Mouse (Mus musculus) hindbrain, embryonic 10.5 days (tissue): ENCODE measurements around the gene Olfr704. TPM values are rescaled to one million over a fixed set of nuclear protein-coding genes. Genes with fewer than 3 reads are reported as not detected.
"Not testable (repeated sequence)": the region's sequence is repeated elsewhere in the genome, so short reads cannot be mapped to it uniquely, and the experiment has no call there.

Experiments
- DNase-seq: peaks from one replicate; pipeline ENCODE4 v3.0.0-alpha.2; 2017; ENCODE audit warnings: low spot score
- H3K27ac ChIP-seq: fragments of 300-500 bp; sonication (generic); 2 replicates; pipeline ENCODE4 v1.5.1; 2016; ENCODE audit warnings: mild to moderate bottlenecking, moderate library complexity
- H3K27me3 ChIP-seq: fragments of 300-500 bp; sonication (generic); 2 replicates; pipeline ENCODE4 v1.6.1; 2016; ENCODE audit warnings: mild to moderate bottlenecking; ENCODE audit not compliant: poor library complexity, insufficient read depth, severe bottlenecking
- H3K36me3 ChIP-seq: fragments of 300-500 bp; sonication (generic); 2 replicates; pipeline ENCODE4 v1.6.1; 2016; ENCODE audit warnings: mild to moderate bottlenecking, moderate library complexity
- H3K4me1 ChIP-seq: fragments of 300-500 bp; sonication (generic); replicated peaks from 2 replicates; pipeline ENCODE4 v1.6.1; 2016; ENCODE audit warnings: mild to moderate bottlenecking
- H3K4me3 ChIP-seq: fragments of 300-500 bp; sonication (generic); 2 replicates; pipeline ENCODE4 v1.5.1; 2016; ENCODE audit warnings: mild to moderate bottlenecking, moderate library complexity
- H3K9me3 ChIP-seq: fragments of 300-500 bp; sonication (generic); 2 replicates; pipeline ENCODE4 v1.6.1; 2016; ENCODE audit warnings: mild to moderate bottlenecking, moderate library complexity
- WGBS: fragments of 180-500 bp; shearing (Covaris S2); methylation state at CpG from one replicate; pipeline ENCODE4 v1.1.7; 2016; 5-methylcytosine and 5-hydroxymethylcytosine counted together
- polyA plus RNA-seq: library from polyadenylated mRNA; unstranded; fragments of >200 nt; fragmentation: Nextera tagmentation; extraction: Ambion mirVana; gene quantifications from 2 replicates; pipeline ENCODE4 v1.2.1, GENCODE M21; 2016

The Olfr704 gene
- not detected in 2 replicates for polyA plus RNA-seq

GRCm38 (mm10) chr7:106862885-106863284 is at the start of gene Olfr704:
Gene Olfr704 (plus strand): TSS chr7:106863185.
- Histone ChIP-seq H3K27ac (no peak within 1 kb of the TSS), H3K4me1 (no peaks in the 10 kb centered on the region), H3K9me3 (0 out of 2 replicates have a peak, but pooled peaks cover 2% of the 10 kb centered on the region), H3K4me3 (no peak within 1 kb of the TSS), H3K27me3 (no peaks in the 10 kb centered on the region), H3K36me3 (no peaks in the 10 kb centered on the region)
- DNase-seq, result no peak

GRCm38 (mm10) chr7:106813829-106814228 is 49.2 kb upstream of the Olfr704 start, which contains the start of gene Olfr701:
Gene Olfr701 (plus strand): TSS chr7:106814129.
- Histone ChIP-seq H3K4me3 (no peak within 1 kb of the TSS), H3K27ac (no peak within 1 kb of the TSS), H3K4me1 (no peaks in the 10 kb centered on the region), H3K27me3 (no peaks in the 10 kb centered on the region), H3K9me3 (no peaks in the 10 kb centered on the region), H3K36me3 (no peaks in the 10 kb centered on the region)
- DNase-seq, result no peak
- 79% methylated on average over 2 of the region's 2 CpGs for WGBS

GRCm38 (mm10) chr7:106815775-106816174 is 47.2 kb upstream of the Olfr704 start:
- H3K4me1 ChIP-seq, result no peaks in the 10 kb centered on the region
- no peaks in the 10 kb centered on the region for H3K27me3 ChIP-seq
- no peaks in the 10 kb centered on the region for H3K9me3 ChIP-seq
- no peak overlapping the region for H3K27ac ChIP-seq
- WGBS, result 72% methylated on average over 2 of the region's 2 CpGs
- DNase-seq, result no peak
- H3K36me3 ChIP-seq, result no peaks in the 10 kb centered on the region
- H3K4me3 ChIP-seq, result no peak overlapping the region

GRCm38 (mm10) chr7:106818414-106818813 is 44.6 kb upstream of the Olfr704 start:
- DNase-seq, result no peak
- no peak overlapping the region for H3K27ac ChIP-seq
- no peak overlapping the region for H3K4me3 ChIP-seq
- H3K9me3 ChIP-seq, result no peaks in the 10 kb centered on the region
- no peaks in the 10 kb centered on the region for H3K36me3 ChIP-seq
- H3K27me3 ChIP-seq, result no peaks in the 10 kb centered on the region
- no peaks in the 10 kb centered on the region for H3K4me1 ChIP-seq

GRCm38 (mm10) chr7:106833793-106834192 is 29.2 kb upstream of the Olfr704 start, which contains the start of gene Olfr702:
Gene Olfr702 (minus strand): TSS chr7:106833893.
- Histone ChIP-seq H3K9me3 (no peaks in the 10 kb centered on the region), H3K4me1 (no peaks in the 10 kb centered on the region), H3K27ac (no peak within 1 kb of the TSS), H3K27me3 (no peaks in the 10 kb centered on the region), H3K4me3 (no peak within 1 kb of the TSS), H3K36me3 (no peaks in the 10 kb centered on the region)
- DNase-seq, result no peak

- Histone ChIP-seq H3K4me1 (no peaks in the 10 kb centered on the region), H3K36me3 (no peaks in the 10 kb centered on the region), H3K4me3 (no peak within 1 kb of the TSS), H3K27me3 (no peaks in the 10 kb centered on the region), H3K27ac (no peak within 1 kb of the TSS), H3K9me3 (no peaks in the 10 kb centered on the region)
- DNase-seq, result no peak
- WGBS, result 62% methylated on average over 2 of the region's 2 CpGs
These were observed 19.9 kb upstream of the Olfr704 start, which contains the start of gene Olfr703 for GRCm38 (mm10) chr7:106843060-106843459. Gene Olfr703 (plus strand): TSS chr7:106843360.

- no peaks in the 10 kb centered on the region for H3K9me3 ChIP-seq
- no peak within 1 kb of the TSS for H3K4me3 ChIP-seq
- no peaks in the 10 kb centered on the region for H3K36me3 ChIP-seq
- no peak within 1 kb of the TSS for H3K27ac ChIP-seq
- no peaks in the 10 kb centered on the region for H3K27me3 ChIP-seq
- H3K4me1 ChIP-seq, result no peaks in the 10 kb centered on the region
- no peak for DNase-seq
- WGBS, result 86% methylated on average over 3 of the region's 3 CpGs
These were observed 13.8 kb downstream of the Olfr704 start, which contains the start of gene Olfr705 for GRCm38 (mm10) chr7:106876791-106877190. Gene Olfr705 (minus strand): TSS chr7:106876891.

GRCm38 (mm10) chr7:106888062-106888461 is 25.1 kb downstream of the Olfr704 start, which contains the start of gene Olfr706:
Gene Olfr706 (minus strand): TSS chr7:106888162.
- Histone ChIP-seq H3K27ac (no peak within 1 kb of the TSS), H3K36me3 (no peaks in the 10 kb centered on the region), H3K4me1 (no peaks in the 10 kb centered on the region), H3K27me3 (no peaks in the 10 kb centered on the region), H3K4me3 (no peak within 1 kb of the TSS), H3K9me3 (no peaks in the 10 kb centered on the region)
- WGBS, result 85% methylated on average over 2 of the region's 2 CpGs
- no peak for DNase-seq

GRCm38 (mm10) chr7:106901141-106901540 is 38.2 kb downstream of the Olfr704 start, which contains the start of gene Olfr707:
Gene Olfr707 (minus strand): TSS chr7:106901241.
- 88% methylated on average over 3 of the region's 3 CpGs for WGBS
- H3K36me3 ChIP-seq, DNase-seq, H3K27ac ChIP-seq, H3K27me3 ChIP-seq, H3K9me3 ChIP-seq, H3K4me1 ChIP-seq, H3K4me3 ChIP-seq: not testable (repeated sequence)

- Histone ChIP-seq H3K27ac (no peak within 1 kb of the TSS), H3K4me1 (no peaks in the 10 kb centered on the region), H3K9me3 (no peaks in the 10 kb centered on the region), H3K4me3 (no peak within 1 kb of the TSS), H3K27me3 (no peaks in the 10 kb centered on the region), H3K36me3 (no peaks in the 10 kb centered on the region)
- WGBS, result 80% methylated on average over 2 of the region's 2 CpGs
- DNase-seq, result no peak
These were observed 44.7 kb downstream of the Olfr704 start, which contains the start of gene Olfr1532-ps1 for GRCm38 (mm10) chr7:106907676-106908075. Gene Olfr1532-ps1 (plus strand): TSS chr7:106908001.

Other genes starting within 250 kb of the Olfr704 start
- gene Olfr693, start 182.6 kb upstream of the Olfr704 start, polyA plus RNA-seq, result not detected in 2 replicates
- not detected in 2 replicates for gene Olfr694, start 171.4 kb upstream of the Olfr704 start, polyA plus RNA-seq
- gene Olfr695, start 146.8 kb upstream of the Olfr704 start, polyA plus RNA-seq, result not detected in 2 replicates
- gene Olfr697, start 120.7 kb upstream of the Olfr704 start, polyA plus RNA-seq, result not detected in 2 replicates
- gene Olfr698, start 107.8 kb upstream of the Olfr704 start, polyA plus RNA-seq, result not detected in 2 replicates
- not detected in 2 replicates for gene Olfr699, start 70.0 kb upstream of the Olfr704 start, polyA plus RNA-seq
- gene Olfr700, start 54.4 kb upstream of the Olfr704 start, polyA plus RNA-seq, result not detected in 2 replicates
- gene Olfr701, start 49.1 kb upstream of the Olfr704 start, polyA plus RNA-seq, result not detected in 2 replicates
- not detected in 2 replicates for gene Olfr702, start 29.3 kb upstream of the Olfr704 start, polyA plus RNA-seq
- not detected in 2 replicates for gene Olfr703, start 19.8 kb upstream of the Olfr704 start, polyA plus RNA-seq
- gene Olfr705, start 13.7 kb downstream of the Olfr704 start, polyA plus RNA-seq, result not detected in 2 replicates
- gene Olfr706, start 25.0 kb downstream of the Olfr704 start, polyA plus RNA-seq, result not detected in 2 replicates
- gene Olfr707, start 38.1 kb downstream of the Olfr704 start, polyA plus RNA-seq, result not detected in 2 replicates
- gene Olfr1532-ps1, start 44.8 kb downstream of the Olfr704 start, polyA plus RNA-seq, result not detected in 2 replicates
- not detected in 2 replicates for gene Olfr709-ps1, start 69.0 kb downstream of the Olfr704 start, polyA plus RNA-seq
- not detected in 2 replicates for gene Olfr710, start 85.1 kb downstream of the Olfr704 start, polyA plus RNA-seq
- gene Olfr6, start 100.8 kb downstream of the Olfr704 start, polyA plus RNA-seq, result not detected in 2 replicates
- gene Olfr711, start 112.3 kb downstream of the Olfr704 start, polyA plus RNA-seq, result not detected in 2 replicates
- gene Olfr2, start 142.9 kb downstream of the Olfr704 start, polyA plus RNA-seq, result not detected in 2 replicates
- gene Olfr713, start 168.0 kb downstream of the Olfr704 start, polyA plus RNA-seq, result not detected in 2 replicates
- not detected in 2 replicates for gene Olfr714, start 207.8 kb downstream of the Olfr704 start, polyA plus RNA-seq
- not detected in 2 replicates for gene Olfr17, start 230.0 kb downstream of the Olfr704 start, polyA plus RNA-seq
- not detected in 2 replicates for gene Olfr715b, start 247.2 kb downstream of the Olfr704 start, polyA plus RNA-seq